Mouse (Mus musculus) lung, postnatal 0 days (tissue): ENCODE measurements around the gene Fto.

Source experiments
- CTCF ChIP-seq: IDR thresholded peaks from 2 replicates; pipeline ENCODE4 v1.5.1; 2016; ENCODE audit warnings: antibody characterized with exemption, mild to moderate bottlenecking
- EP300 ChIP-seq: IDR thresholded peaks from 2 replicates; pipeline ENCODE4 v1.6.1; 2016; ENCODE audit warnings: antibody characterized with exemption, mild to moderate bottlenecking, control low read depth

- TF ChIP-seq CTCF = no peak
- TF ChIP-seq EP300 = no peak
Observed at GRCm38 (mm10) chr8:91524865-91525250, 211.5 kb downstream of the Fto start.
